In genomic region chr7:49163789-49164188, GRCm38 (mm10) we compare ENCODE assay signal across 13 mouse cellular contexts.
DNase-seq lines count a peak whose midpoint lies in the region; ATAC-seq and TF ChIP-seq lines count a peak whose summit lies in the region.
"Had no signal": no experiment of that assay in that cellular context is flagged by ENCODE, and none has a peak within 500 bp of the region (broad histone marks: within the 10 kb centered on the region; RNA-seq: fewer than 3 reads in every experiment).

No protein-coding gene starts in this region.

- 63% methylated on average over 11 of the region's 11 CpGs for WGBS in heart, embryonic 12.5 days
- 57% methylated on average over 11 of the region's 11 CpGs for WGBS in lung, embryonic 16.5 days
- WGBS in stomach, postnatal 0 days: 46% methylated on average over 11 of the region's 11 CpGs

- TF ChIP-seq CTCF in stomach, postnatal 0 days (IDR thresholded peaks at IDR 0.05; ENCODE audit: low read depth): no peak

- H3K9ac ChIP-seq in heart, embryonic 12.5 days: no peak overlapping the region
- peak overlapping the region; percentile 18; the same call in 1 of the 2 replicates for H3K9ac ChIP-seq in lung, embryonic 16.5 days (ENCODE audit: low read length)
- H3K9ac ChIP-seq in stomach, postnatal 0 days (ENCODE audit: low read length): no peak overlapping the region
- H3K9ac ChIP-seq: embryonic facial prominence, embryonic 15.5 days; neural tube, embryonic 12.5 days had no signal

- no peak overlapping the region for H3K27ac ChIP-seq in heart, embryonic 12.5 days (ENCODE audit: poor library complexity, severe bottlenecking)
- peak overlapping the region; percentile 45; the same call in 1 of the 2 replicates for H3K27ac ChIP-seq in lung, embryonic 16.5 days (ENCODE audit: low read length)
- H3K27ac ChIP-seq in stomach, postnatal 0 days (replicated peaks): peak overlapping the region; percentile 14; the same call in 1 of the 2 replicates
- H3K27ac ChIP-seq: embryonic facial prominence, embryonic 15.5 days; neural tube, embryonic 12.5 days had no signal

- no peak overlapping the region for H3K4me2 ChIP-seq in heart, embryonic 12.5 days
- H3K4me2 ChIP-seq in lung, embryonic 16.5 days (ENCODE audit: low read depth, low read length): no peak overlapping the region
- H3K4me2 ChIP-seq in stomach, postnatal 0 days (replicated peaks; ENCODE audit: low read depth): no peak overlapping the region
- H3K4me2 ChIP-seq: embryonic facial prominence, embryonic 15.5 days; liver, embryonic 11.5 days; neural tube, embryonic 12.5 days had no signal

- intact Hi-C loops in heart, postnatal 10 days (cut with DNase I): loop anchor here (2.0 kb wide), 1 partner anchor 83 kb away; no protein-coding TSS in a partner anchor

- H3K4me1 ChIP-seq in heart, embryonic 12.5 days (replicated peaks): peaks cover 38% of the 10 kb centered on the region
- H3K4me1 ChIP-seq in lung, embryonic 16.5 days (replicated peaks; ENCODE audit: control insufficient read depth, insufficient read depth, low read length): peaks cover 30% of the 10 kb centered on the region
- 0 out of 2 replicates have a peak, but pooled peaks cover under 1% of the 10 kb centered on the region for H3K4me1 ChIP-seq in stomach, postnatal 0 days (replicated peaks; ENCODE audit: control insufficient read depth, insufficient read depth)

- no peaks in the 10 kb centered on the region for H3K27me3 ChIP-seq in heart, embryonic 12.5 days (replicated peaks)
- H3K27me3 ChIP-seq in lung, embryonic 16.5 days (ENCODE audit: control insufficient read depth, insufficient read depth, low read depth, low read length): no peaks in the 10 kb centered on the region
- no peaks in the 10 kb centered on the region for H3K27me3 ChIP-seq in stomach, postnatal 0 days (ENCODE audit: control insufficient read depth, insufficient read depth, low read length)
- H3K27me3 ChIP-seq: embryonic facial prominence, embryonic 15.5 days; neural tube, embryonic 12.5 days had no signal

- ATAC-seq in heart, embryonic 12.5 days (ENCODE audit: insufficient number of reproducible peaks, low FRiP score): no peak
- no peak for ATAC-seq in lung, embryonic 16.5 days (ENCODE audit: low read depth)
- no peak for ATAC-seq in stomach, postnatal 0 days (ENCODE audit: low FRiP score, low TSS enrichment)
- ATAC-seq in activated CD4-positive, CD25-positive, alpha-beta regulatory T cell, adult 4 months: no peak
- ATAC-seq in monocyte, adult 5-6 weeks (replicated peaks; ENCODE audit: insufficient number of reproducible peaks, low FRiP score, low TSS enrichment, poor library complexity, severe bottlenecking): no peak

- no peak for TF ChIP-seq EP300 in stomach, postnatal 0 days (optimal IDR thresholded peaks at IDR 0.05)

- no peak overlapping the region for H3K4me3 ChIP-seq in heart, embryonic 12.5 days
- no peak overlapping the region for H3K4me3 ChIP-seq in lung, embryonic 16.5 days (ENCODE audit: low read length)
- no peak overlapping the region for H3K4me3 ChIP-seq in stomach, postnatal 0 days (ENCODE audit: low read depth, low read length)
- H3K4me3 ChIP-seq: embryonic facial prominence, embryonic 15.5 days; neural tube, embryonic 12.5 days had no signal

- peak; percentile 36 to 45 for DNase-seq in heart, postnatal 10 days
- DNase-seq in testis, postnatal 14 days (ENCODE audit: low spot score): peak; percentile 25
- no peak for DNase-seq in testis, postnatal 10 days (ENCODE audit: low spot score)
- DNase-seq in stomach, postnatal 0 days (ENCODE audit: low spot score): peak; percentile 52
- DNase-seq: cerebellum, adult 11 months; spleen, adult 18-20 months had no signal

- no peaks in the 10 kb centered on the region for H3K36me3 ChIP-seq in heart, embryonic 12.5 days
- H3K36me3 ChIP-seq in lung, embryonic 16.5 days (ENCODE audit: control insufficient read depth, insufficient read depth, low read length): no peaks in the 10 kb centered on the region
- no peaks in the 10 kb centered on the region for H3K36me3 ChIP-seq in stomach, postnatal 0 days (ENCODE audit: control insufficient read depth, insufficient read depth, low read length)
- H3K36me3 ChIP-seq: embryonic facial prominence, embryonic 15.5 days; neural tube, embryonic 12.5 days had no signal

- H3K9me3 ChIP-seq in heart, embryonic 12.5 days (replicated peaks): no peaks in the 10 kb centered on the region
- H3K9me3 ChIP-seq in lung, embryonic 16.5 days (ENCODE audit: control insufficient read depth, low read length): no peaks in the 10 kb centered on the region
- H3K9me3 ChIP-seq in stomach, postnatal 0 days (ENCODE audit: control insufficient read depth, low read length): no peaks in the 10 kb centered on the region
- H3K9me3 ChIP-seq: embryonic facial prominence, embryonic 15.5 days; neural tube, embryonic 12.5 days had no signal
